Mouse (Mus musculus): Measurements from ENCODE around the gene Hoxb3.

GRCm38 (mm10) chr11:96322738-96323137, 388 bp upstream of the Hoxb3 start:
- no peak for TF ChIP-seq POLR2A (IDR thresholded peaks at IDR 0.05; ENCODE audit: extremely low read depth, insufficient read depth, low read length)
- no peak for TF ChIP-seq CTCF (IDR thresholded peaks at IDR 0.05; ENCODE audit: extremely low read depth, insufficient read depth, low read length)
